Mouse (Mus musculus) G1E (cell line): Measurements from ENCODE around the gene Rgcc. TPM values are rescaled to one million over a fixed set of nuclear protein-coding genes. Genes with fewer than 3 reads are reported as not detected.

Experiments used
- ATAC-seq: 2 replicates; pipeline ENCODE4 v1.8.0; 2016; ENCODE audit warnings: mild to moderate bottlenecking; ENCODE audit not compliant: insufficient number of reproducible peaks, poor library complexity, low FRiP score, severe bottlenecking; ENCODE audit errors: extremely low read depth
- DNase-seq: peaks from one replicate; pipeline ENCODE4 v3.0.0; 2012; ENCODE audit warnings: low spot score
- H3K27me3 ChIP-seq: 2 replicates; pipeline ENCODE4 v1.6.1; 2012; ENCODE audit warnings: mild to moderate bottlenecking, low read length, inconsistent platforms; ENCODE audit not compliant: insufficient read depth
- H3K36me3 ChIP-seq: replicated peaks from 2 replicates; pipeline ENCODE3; 2012; ENCODE audit warnings: mild to moderate bottlenecking, inconsistent platforms
- H3K4me1 ChIP-seq: 2 replicates; pipeline ENCODE4 v1.6.1; 2012; ENCODE audit warnings: low read depth, low read length, inconsistent platforms, mixed read lengths; ENCODE audit not compliant: insufficient read depth
- H3K4me3 ChIP-seq: 2 replicates; pipeline ENCODE4 v1.5.1; 2012; ENCODE audit warnings: low read depth, mild to moderate bottlenecking, inconsistent platforms, low read length, moderate library complexity, mixed read lengths
- H3K9me3 ChIP-seq: replicated peaks from 2 replicates; pipeline ENCODE4 v1.6.1; 2012; ENCODE audit warnings: inconsistent platforms
- CTCF ChIP-seq: IDR thresholded peaks from 2 replicates; pipeline ENCODE4 v1.5.1; 2012; ENCODE audit warnings: low read depth, low read length, inconsistent platforms, mixed read lengths
- GATA1 ChIP-seq: IDR thresholded peaks from 2 replicates; pipeline ENCODE4 v1.6.1; 2012; ENCODE audit warnings: borderline replicate concordance, low read length, inconsistent platforms, mixed read lengths
- GATA2 ChIP-seq: IDR thresholded peaks from 2 replicates; pipeline ENCODE4 v1.6.1; 2012; ENCODE audit warnings: low read depth, low read length, inconsistent platforms, borderline replicate concordance
- POLR2AphosphoS5 ChIP-seq: IDR thresholded peaks from 2 replicates; pipeline ENCODE4 v1.6.1; 2012; ENCODE audit warnings: low read depth, low read length, inconsistent platforms; ENCODE audit not compliant: insufficient replicate concordance
- TAL1 ChIP-seq: conservative IDR thresholded peaks from 2 replicates; pipeline ENCODE4 v1.6.1; 2012; ENCODE audit warnings: low read depth, low read length, inconsistent platforms, mixed read lengths
- polyA plus RNA-seq: library from polyadenylated mRNA; stranded (reverse); fragments of >175 nt; gene quantifications from 2 replicates; pipeline ENCODE4 v1.2.3, GENCODE M21; 2012
- total RNA-seq, 2 experiments: library from RNA; stranded (forward) in 1 of 2; stranded (reverse) in 1 of 2; fragments of 200-1000 nt in 1 of 2; fragments of >200 nt in 1 of 2; fragmentation: Nextera tagmentation in 1 of 2; gene quantifications; 2 replicates each; pipeline ENCODE4 v1.2.3; 2014 to 2017

Rgcc gene
- total and polyA plus RNA-seq, 3 experiments = not detected

GRCm38 (mm10) chr14:79324112-79324840 lies 22.8 kb upstream of the Rgcc start:
- Histone ChIP-seq H3K9me3 (no peaks in the 10 kb centered on the region), H3K4me3 (no peak overlapping the region), H3K27me3 (peaks cover 5% of the 10 kb centered on the region), H3K4me1 (peaks cover 7% of the 10 kb centered on the region; the same call in 1 of the 2 replicates), H3K36me3 (no peaks in the 10 kb centered on the region)
- TF ChIP-seq CTCF = no peak
- ATAC-seq = no peak
- no peak for DNase-seq

GRCm38 (mm10) chr14:79321881-79322280 lies 20.4 kb upstream of the Rgcc start:
- Histone ChIP-seq H3K9me3 (no peaks in the 10 kb centered on the region), H3K4me3 (no peak overlapping the region), H3K27me3 (peaks cover 8% of the 10 kb centered on the region), H3K4me1 (no peaks in the 10 kb centered on the region; the same call in 1 of the 2 replicates), H3K36me3 (no peaks in the 10 kb centered on the region)
- no peak for TF ChIP-seq GATA2
- no peak for TF ChIP-seq TAL1
- TF ChIP-seq CTCF = no peak
- TF ChIP-seq POLR2AphosphoS5 = no peak
- no peak for TF ChIP-seq GATA1
- no peak for DNase-seq
- no peak for ATAC-seq

DNA sequence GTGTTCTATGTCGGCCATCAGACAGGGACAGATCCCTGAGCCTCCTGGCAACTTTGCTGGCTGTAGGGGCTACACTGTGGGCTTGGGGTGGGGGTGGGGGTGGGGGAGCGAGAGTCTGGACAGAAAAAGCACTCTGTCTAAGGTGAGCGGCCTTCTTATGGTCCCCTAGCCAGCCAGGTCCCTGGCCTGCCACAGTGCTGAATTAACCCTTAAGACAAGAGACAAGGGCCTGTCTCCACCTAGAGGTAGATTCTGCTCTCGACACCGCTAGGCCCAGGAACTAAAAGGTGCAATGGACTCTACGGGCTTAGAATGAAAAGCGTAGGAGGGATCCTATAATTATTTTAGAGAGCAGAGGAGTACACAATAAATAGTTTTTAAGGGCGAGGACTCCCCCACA lies 19.7 kb upstream of the Rgcc start:
- Histone ChIP-seq H3K9me3 (no peaks in the 10 kb centered on the region), H3K4me1 (no peaks in the 10 kb centered on the region; the same call in 1 of the 2 replicates), H3K27me3 (peaks cover 8% of the 10 kb centered on the region), H3K36me3 (no peaks in the 10 kb centered on the region), H3K4me3 (no peak overlapping the region)
- TF ChIP-seq GATA2 (no peak), CTCF (no peak), TAL1 (no peak), GATA1 (no peak), POLR2AphosphoS5 (no peak)
- ATAC-seq (no peak), DNase-seq (no peak)

DNA sequence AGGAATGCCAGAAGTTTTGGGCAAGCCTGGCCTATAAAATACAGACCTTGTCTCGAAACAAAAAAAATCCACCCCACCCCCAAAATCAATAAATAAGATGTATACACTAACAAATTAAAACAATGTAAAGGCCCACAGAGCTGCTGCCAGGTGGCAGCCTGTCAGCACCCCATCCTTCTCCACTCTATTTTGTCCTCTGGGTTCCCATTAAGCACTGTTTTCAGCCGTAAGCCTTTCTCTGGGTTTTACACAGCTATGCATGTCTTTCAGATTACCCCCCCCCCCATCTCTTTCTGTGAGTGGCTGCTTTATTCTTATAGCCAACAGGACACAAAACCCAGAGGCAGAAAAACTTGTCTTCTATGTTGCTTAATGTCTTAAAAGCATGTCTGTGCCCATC lies 16.2 kb upstream of the Rgcc start:
- Histone ChIP-seq H3K36me3 (no peaks in the 10 kb centered on the region), H3K9me3 (no peaks in the 10 kb centered on the region), H3K4me1 (peaks cover 19% of the 10 kb centered on the region), H3K27me3 (peaks cover 8% of the 10 kb centered on the region), H3K4me3 (no peak overlapping the region)
- DNase-seq (no peak), ATAC-seq (no peak)
- TF ChIP-seq TAL1 (no peak), GATA2 (no peak), CTCF (no peak), GATA1 (no peak), POLR2AphosphoS5 (no peak)

- H3K27me3 ChIP-seq = peaks cover 10% of the 10 kb centered on the region
- TF ChIP-seq POLR2AphosphoS5 = no peak
- no peak for TF ChIP-seq TAL1
- TF ChIP-seq GATA2 = no peak
- TF ChIP-seq CTCF = no peak
- no peak for TF ChIP-seq GATA1
Observed at GRCm38 (mm10) chr14:79315877-79316276, 14.4 kb upstream of the Rgcc start.

DNA sequence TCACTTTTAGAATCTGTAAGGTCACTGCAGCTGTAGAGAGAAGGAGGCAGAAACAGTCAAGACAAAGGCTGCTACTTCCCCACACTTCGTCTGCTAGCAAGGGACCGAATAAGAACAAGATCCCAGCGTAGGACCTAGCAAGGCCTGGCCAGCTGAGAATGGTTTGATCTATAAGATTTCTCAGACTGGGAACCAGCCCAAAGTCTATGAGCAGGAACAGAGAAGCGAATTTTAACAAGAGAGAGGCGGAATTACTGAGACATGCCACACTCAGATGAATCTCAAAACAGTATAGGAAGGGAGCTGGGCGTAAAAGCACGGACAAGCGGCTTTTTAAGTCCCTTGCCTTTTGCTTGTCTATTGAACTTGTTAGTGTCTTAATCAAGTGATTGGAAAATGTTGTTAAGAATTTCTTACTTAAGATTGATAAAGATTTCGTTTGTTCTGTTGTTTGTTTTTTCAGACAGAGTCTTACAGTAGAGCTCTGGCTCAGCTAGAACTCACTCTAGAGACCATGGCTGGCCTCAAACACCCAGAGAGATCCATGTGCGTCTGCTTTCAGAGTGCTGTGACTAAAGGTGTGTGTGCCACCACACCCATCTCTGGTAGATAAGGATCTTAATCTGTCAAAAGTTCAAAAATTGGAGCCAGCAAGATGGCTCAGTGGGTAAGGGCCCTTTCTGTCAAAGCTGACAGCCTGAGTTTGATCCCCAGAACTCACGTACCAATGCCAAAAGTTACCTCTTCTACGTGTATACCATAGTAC lies 13.0 kb upstream of the Rgcc start:
- H3K4me1 ChIP-seq = peaks cover 20% of the 10 kb centered on the region
- no peak for ATAC-seq
- peaks cover 7% of the 10 kb centered on the region for H3K27me3 ChIP-seq
- H3K4me3 ChIP-seq = no peak overlapping the region
- TF ChIP-seq CTCF (no peak), GATA1 (no peak), GATA2 (no peak), TAL1 (no peak), POLR2AphosphoS5 (no peak)
- DNase-seq = no peak
- no peaks in the 10 kb centered on the region for H3K9me3 ChIP-seq
- no peaks in the 10 kb centered on the region for H3K36me3 ChIP-seq

More at GRCm38 (mm10) chr14:79315877-79316276, 14.4 kb upstream of the Rgcc start:
- Histone ChIP-seq H3K9me3 (no peaks in the 10 kb centered on the region), H3K36me3 (no peaks in the 10 kb centered on the region), H3K4me1 (peaks cover 20% of the 10 kb centered on the region), H3K4me3 (no peak overlapping the region)
- DNase-seq (no peak), ATAC-seq (no peak)
